Mouse (Mus musculus) kidney, postnatal 0 days (tissue): ENCODE measurements at regions not wholly inside any gene's neighbourhood (a gene's known extent, or its start where the extent isn't known, plus 50 kb on each side); places are given as distances from the start of the nearest gene placed in this dataset.

Source experiments
- ATAC-seq: fragments of 200-750 bp; cut with Nextera tagmentation; replicated peaks from 2 replicates; pipeline ENCODE4 v1.8.0; 2017; ENCODE audit warnings: low read depth, moderate number of reproducible peaks, moderate TSS enrichment, moderate library complexity; ENCODE audit not compliant: low FRiP score
- DNase-seq: peaks from one replicate; pipeline ENCODE4 v3.0.0-alpha.2; 2016; ENCODE audit warnings: low spot score
- H3K27ac ChIP-seq: fragments of 300-500 bp; sonication (generic); 2 replicates; pipeline ENCODE4 v1.5.1; 2014; ENCODE audit warnings: mild to moderate bottlenecking
- H3K27me3 ChIP-seq: fragments of 300-500 bp; sonication (generic); 2 replicates; pipeline ENCODE4 v1.6.1; 2014; ENCODE audit warnings: low read length, mixed read lengths; ENCODE audit not compliant: insufficient read depth
- H3K36me3 ChIP-seq: fragments of 300-500 bp; sonication (generic); 2 replicates; pipeline ENCODE4 v1.6.1; 2014; ENCODE audit warnings: low read length, mixed read lengths; ENCODE audit not compliant: insufficient read depth
- H3K4me1 ChIP-seq: fragments of 300-500 bp; sonication (generic); replicated peaks from 2 replicates; pipeline ENCODE4 v1.6.1; 2014; ENCODE audit warnings: antibody characterized with exemption, low read length, mixed read lengths; ENCODE audit not compliant: insufficient read depth
- H3K4me2 ChIP-seq: fragments of 300-500 bp; sonication (generic); 2 replicates; pipeline ENCODE4 v1.6.1; 2014; ENCODE audit warnings: mild to moderate bottlenecking, low read length, moderate library complexity, mixed read lengths
- H3K4me3 ChIP-seq: fragments of 300-500 bp; sonication (generic); replicated peaks from 2 replicates; pipeline ENCODE4 v1.5.1; 2014; ENCODE audit warnings: low read depth, low read length
- H3K9ac ChIP-seq: fragments of 300-500 bp; sonication (generic); 2 replicates; pipeline ENCODE4 v1.6.1; 2014; ENCODE audit warnings: low read depth, low read length
- H3K9me3 ChIP-seq: fragments of 300-500 bp; sonication (generic); replicated peaks from 2 replicates; pipeline ENCODE4 v1.6.1; 2016; ENCODE audit warnings: low read length, inconsistent platforms, mixed read lengths
- CTCF ChIP-seq: IDR thresholded peaks from 2 replicates; pipeline ENCODE4 v1.5.1; 2016; ENCODE audit warnings: antibody characterized with exemption, low read depth, mild to moderate bottlenecking, moderate library complexity
- WGBS: fragments of 180-500 bp; shearing (Covaris S2); extraction: QIAGEN DNeasy Blood & Tissue Kit; methylation state at CpG from one replicate; pipeline ENCODE4 v1.1.7; 2014; 5-methylcytosine and 5-hydroxymethylcytosine counted together

DNA sequence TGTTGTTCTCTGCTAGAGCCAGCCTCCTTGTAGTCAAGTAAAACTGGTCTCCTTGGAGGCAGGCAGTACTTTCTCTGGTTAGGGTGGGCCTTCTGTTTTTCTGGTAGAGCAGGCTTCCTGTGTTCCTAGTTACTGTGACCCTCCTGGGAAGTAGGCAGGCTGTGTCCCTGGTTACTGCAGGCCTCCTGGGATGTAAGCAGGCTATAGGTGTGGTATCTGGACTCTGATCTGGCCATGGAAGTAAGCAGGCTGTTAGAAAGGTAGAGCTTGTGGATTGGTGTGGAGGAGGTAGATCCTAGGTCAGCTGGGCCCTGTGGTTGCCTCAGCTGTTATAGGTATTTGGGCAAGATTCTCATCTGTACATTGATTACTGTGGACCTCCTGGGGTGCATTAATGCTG, 1292.4 kb downstream of the Pcdh18 start:
- H3K9ac ChIP-seq: no peak overlapping the region
- no peak overlapping the region for H3K27ac ChIP-seq
- TF ChIP-seq CTCF: no peak

DNA sequence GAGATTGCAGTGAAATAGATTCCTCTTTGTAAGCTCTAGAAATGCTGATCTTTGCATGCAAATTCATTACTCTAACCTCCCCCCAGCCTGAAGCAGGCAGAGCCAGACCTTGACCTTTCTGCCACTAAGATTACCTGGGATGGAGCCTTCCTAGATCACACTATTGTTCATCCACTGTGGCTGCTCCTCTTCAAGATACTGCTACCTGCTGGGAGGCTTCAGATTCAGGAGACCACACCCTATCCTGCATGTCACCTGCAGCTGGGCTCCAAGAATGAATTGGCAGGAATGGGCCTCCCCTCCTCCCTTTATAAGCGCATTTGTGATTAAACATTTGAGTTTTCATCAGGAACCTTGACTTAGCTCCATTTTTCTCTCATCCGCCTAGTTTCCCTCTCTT, 1315.2 kb downstream of the Pcdh18 start:
- Histone ChIP-seq H3K9ac (no peak overlapping the region), H3K4me3 (no peak overlapping the region), H3K36me3 (no peaks in the 10 kb centered on the region), H3K4me1 (no peaks in the 10 kb centered on the region), H3K9me3 (no peaks in the 10 kb centered on the region), H3K27ac (no peak overlapping the region), H3K27me3 (no peaks in the 10 kb centered on the region), H3K4me2 (no peak overlapping the region)
- ATAC-seq: no peak
- no peak for TF ChIP-seq CTCF
- WGBS: 93% methylated on average over 2 of the region's 2 CpGs
- no peak for DNase-seq

More for the DNA sequence above, 1292.4 kb downstream of the Pcdh18 start:
- Histone ChIP-seq H3K36me3 (no peaks in the 10 kb centered on the region), H3K4me3 (no peak overlapping the region), H3K9me3 (no peaks in the 10 kb centered on the region), H3K4me2 (no peak overlapping the region), H3K4me1 (no peaks in the 10 kb centered on the region), H3K27me3 (no peaks in the 10 kb centered on the region)
- DNase-seq: no peak
- ATAC-seq: no peak

DNA sequence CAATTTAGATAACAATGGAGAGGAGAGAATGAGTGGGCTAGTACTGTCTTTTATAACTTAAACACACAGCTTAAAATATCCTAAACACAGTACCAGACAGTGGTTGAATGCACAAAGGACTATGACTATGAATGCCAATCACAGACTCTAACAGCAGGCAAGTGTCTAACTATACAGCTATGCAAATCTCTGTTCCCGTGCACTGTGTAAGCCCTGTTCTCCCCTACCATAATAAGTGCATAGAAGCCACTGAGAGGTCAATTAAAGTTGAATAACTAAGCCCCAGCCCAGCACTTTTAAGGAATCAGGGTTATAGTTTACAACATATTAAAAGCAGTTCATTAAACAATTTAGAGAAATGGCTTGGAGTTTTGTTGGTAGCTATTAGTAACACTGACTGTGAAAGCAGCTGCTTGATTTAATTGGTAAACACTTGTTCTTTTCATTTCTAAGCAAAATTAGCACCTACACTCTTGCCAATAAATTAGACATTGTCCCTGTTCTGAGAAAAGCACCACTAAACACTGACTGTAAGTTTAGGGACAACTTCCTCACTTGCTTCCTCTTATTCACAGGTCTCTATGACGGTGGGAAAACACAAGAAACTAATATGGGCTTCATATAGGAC, 1327.6 kb downstream of the Pcdh18 start:
- no peaks in the 10 kb centered on the region for H3K36me3 ChIP-seq
- H3K9me3 ChIP-seq: no peaks in the 10 kb centered on the region
- 72% methylated on average over 2 of the region's 2 CpGs for WGBS
- no peak overlapping the region for H3K9ac ChIP-seq
- ATAC-seq: no peak
- H3K4me3 ChIP-seq: no peak overlapping the region
- no peaks in the 10 kb centered on the region for H3K4me1 ChIP-seq
- H3K27me3 ChIP-seq: no peaks in the 10 kb centered on the region
- H3K27ac ChIP-seq: no peak overlapping the region
- no peak overlapping the region for H3K4me2 ChIP-seq
- TF ChIP-seq CTCF: no peak
- DNase-seq: no peak

DNA sequence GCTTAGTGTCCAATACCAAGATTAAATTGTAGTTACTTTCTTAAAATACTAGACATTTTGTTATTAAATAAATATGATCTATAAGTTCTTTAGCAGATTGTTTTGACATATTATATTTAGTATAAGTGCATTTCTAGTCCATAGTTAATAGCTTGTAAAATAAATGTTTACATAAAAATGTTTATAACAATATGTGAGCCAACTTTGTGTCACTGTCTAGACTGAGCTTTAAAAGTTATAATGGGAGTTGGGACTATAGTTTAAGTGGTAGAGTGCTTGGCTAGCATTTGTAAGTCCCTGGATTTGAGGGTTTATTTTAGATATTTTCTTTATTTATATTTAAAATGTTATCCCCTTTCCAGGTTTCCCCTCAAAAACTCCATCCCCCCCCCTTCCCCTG, 1367.3 kb downstream of the Pcdh18 start:
- no peaks in the 10 kb centered on the region for H3K9me3 ChIP-seq
- no peaks in the 10 kb centered on the region for H3K4me1 ChIP-seq
- H3K27me3 ChIP-seq: no peaks in the 10 kb centered on the region
- no peak for TF ChIP-seq CTCF
- DNase-seq (no peak), ATAC-seq (no peak)
- no peak overlapping the region for H3K4me3 ChIP-seq
- H3K9ac ChIP-seq: no peak overlapping the region
- H3K27ac ChIP-seq: no peak overlapping the region
- H3K36me3 ChIP-seq: no peaks in the 10 kb centered on the region
- H3K4me2 ChIP-seq: no peak overlapping the region
